Mouse (Mus musculus) MEL (cell line): ENCODE data around the gene Cacna1c. TPM values are rescaled to one million over a fixed set of nuclear protein-coding genes. Genes with fewer than 3 reads are reported as not detected.

Experiments
- DNase-seq: peaks from one replicate; pipeline ENCODE4 v3.0.0; 2011; ENCODE audit warnings: low read depth, low spot score
- H3K27ac ChIP-seq: 2 replicates; pipeline ENCODE4 v1.5.1; 2012; ENCODE audit warnings: low read depth, mild to moderate bottlenecking, control low read depth, low read length, moderate library complexity; ENCODE audit not compliant: control insufficient read depth
- H3K27me3 ChIP-seq, 2 experiments: fragments of 150-350 bp in 1 of 2; sonication (generic) in 1 of 2; 2 replicates each; pipeline ENCODE4 v1.6.1; 2012; ENCODE audit warnings: low read length in 2 of 2, mild to moderate bottlenecking in 2 of 2, improper control_type of control experiment in 1 of 2, moderate library complexity in 1 of 2; ENCODE audit not compliant: insufficient read depth in 2 of 2, control insufficient read depth in 1 of 2
- H3K36me3 ChIP-seq, 2 experiments: 2 replicates each; pipeline ENCODE4 v1.6.1; 2012 to 2014; ENCODE audit warnings: low read length in 2 of 2, improper control_type of control experiment in 1 of 2, inconsistent platforms in 1 of 2, mild to moderate bottlenecking in 1 of 2; ENCODE audit not compliant: insufficient read depth in 2 of 2, control insufficient read depth in 1 of 2
- H3K4me1 ChIP-seq, 2 experiments: fragments of 150-350 bp in 1 of 2; sonication (generic) in 1 of 2; 2 replicates each; pipeline ENCODE4 v1.6.1; 2012; ENCODE audit warnings: low read length in 2 of 2, improper control_type of control experiment in 1 of 2, mild to moderate bottlenecking in 1 of 2; ENCODE audit not compliant: insufficient read depth in 2 of 2, control insufficient read depth in 1 of 2
- H3K4me3 ChIP-seq, 2 experiments: fragments of 150-350 bp in 1 of 2; sonication (generic) in 1 of 2; 2 replicates each; pipeline ENCODE4 v1.5.1; 2012; ENCODE audit warnings: low read depth in 2 of 2, low read length in 2 of 2, mild to moderate bottlenecking in 2 of 2, moderate library complexity in 2 of 2, control low read depth in 1 of 2, improper control_type of control experiment in 1 of 2; ENCODE audit not compliant: control insufficient read depth in 1 of 2, insufficient read depth in 1 of 2
- H3K79me2 ChIP-seq: 2 replicates; pipeline ENCODE4 v1.6.1; 2012; ENCODE audit warnings: mild to moderate bottlenecking, low read length, moderate library complexity; ENCODE audit not compliant: control insufficient read depth, poor library complexity, insufficient read depth
- H3K9ac ChIP-seq: 2 replicates; pipeline ENCODE4 v1.6.1; 2012; ENCODE audit warnings: low read depth, mild to moderate bottlenecking, control low read depth, low read length, moderate library complexity; ENCODE audit not compliant: control insufficient read depth, poor library complexity, severe bottlenecking
- H3K9me3 ChIP-seq: fragments of 150-350 bp; sonication (generic); replicated peaks from 2 replicates; pipeline ENCODE4 v1.6.1; 2012; ENCODE audit warnings: mild to moderate bottlenecking, low read length, improper control_type of control experiment, moderate library complexity; ENCODE audit not compliant: insufficient read depth
- BHLHE40 ChIP-seq: IDR thresholded peaks from 2 replicates; pipeline ENCODE4 v1.6.1; 2012; ENCODE audit warnings: low read depth, mild to moderate bottlenecking, inconsistent platforms, low read length, improper control_type of control experiment, borderline replicate concordance
- CHD1 ChIP-seq: IDR thresholded peaks from 2 replicates; pipeline ENCODE4 v1.6.1; 2012; ENCODE audit warnings: low read depth, mild to moderate bottlenecking, inconsistent platforms, low read length, improper control_type of control experiment
- CHD2 ChIP-seq: IDR thresholded peaks from 2 replicates; pipeline ENCODE4 v1.6.1; 2011; ENCODE audit warnings: low read length, improper control_type of control experiment
- CTCF ChIP-seq, 3 experiments: IDR thresholded peaks in 2 of 3; conservative IDR thresholded peaks in 1 of 3; 2 replicates each; pipeline ENCODE4 v1.5.1; 2011 to 2012; ENCODE audit warnings: low read length in 3 of 3, low read depth in 2 of 3, mild to moderate bottlenecking in 2 of 3, improper control_type of control experiment in 1 of 3, inconsistent platforms in 1 of 3, mixed read lengths in 1 of 3, moderate library complexity in 1 of 3; ENCODE audit not compliant: control insufficient read depth in 1 of 3, insufficient read depth in 1 of 3, poor library complexity in 1 of 3, severe bottlenecking in 1 of 3
- ELF1 ChIP-seq: IDR thresholded peaks from 2 replicates; pipeline ENCODE4 v1.6.1; 2014; ENCODE audit warnings: low read depth, mild to moderate bottlenecking, inconsistent platforms, low read length, improper control_type of control experiment, moderate library complexity
- GATA1 ChIP-seq: IDR thresholded peaks from 2 replicates; pipeline ENCODE4 v1.6.1; 2011; ENCODE audit warnings: low read depth, low read length, improper control_type of control experiment
- MAFK ChIP-seq: IDR thresholded peaks from 2 replicates; pipeline ENCODE4 v1.6.1; 2011; ENCODE audit warnings: low read depth, mild to moderate bottlenecking, low read length, improper control_type of control experiment, borderline replicate concordance
- MAZ ChIP-seq: IDR thresholded peaks from 2 replicates; pipeline ENCODE4 v1.6.1; 2012; ENCODE audit warnings: low read depth, mild to moderate bottlenecking, inconsistent platforms, low read length, improper control_type of control experiment
- MEF2A ChIP-seq: IDR thresholded peaks from 2 replicates; pipeline ENCODE4 v1.6.1; 2014; ENCODE audit warnings: low read depth, mild to moderate bottlenecking, inconsistent platforms, low read length, improper control_type of control experiment; ENCODE audit not compliant: poor library complexity, insufficient replicate concordance, severe bottlenecking; ENCODE audit errors: extremely low read depth
- MYB ChIP-seq: IDR thresholded peaks from 2 replicates; pipeline ENCODE4 v1.6.1; 2011; ENCODE audit warnings: mild to moderate bottlenecking, low read depth, low read length, improper control_type of control experiment
- NELFE ChIP-seq: IDR thresholded peaks from 2 replicates; pipeline ENCODE4 v1.6.1; 2011; ENCODE audit warnings: low read depth, low read length, improper control_type of control experiment
- NRF1 ChIP-seq: IDR thresholded peaks from 2 replicates; pipeline ENCODE4 v1.6.1; 2014; ENCODE audit warnings: low read depth, mild to moderate bottlenecking, inconsistent platforms, low read length, improper control_type of control experiment, moderate library complexity; ENCODE audit not compliant: poor library complexity, insufficient read depth, severe bottlenecking
- POLR2AphosphoS2 ChIP-seq: IDR thresholded peaks from 2 replicates; pipeline ENCODE4 v1.6.1; 2011; ENCODE audit warnings: low read length, improper control_type of control experiment
- SIN3A ChIP-seq: IDR thresholded peaks from 2 replicates; pipeline ENCODE4 v1.6.1; 2012; ENCODE audit warnings: low read length, improper control_type of control experiment, inconsistent platforms
- SMC3 ChIP-seq: IDR thresholded peaks from 2 replicates; pipeline ENCODE4 v1.6.1; 2011; ENCODE audit warnings: low read depth, low read length, improper control_type of control experiment
- TCF12 ChIP-seq: IDR thresholded peaks from 2 replicates; pipeline ENCODE4 v1.6.1; 2014; ENCODE audit warnings: low read depth, mild to moderate bottlenecking, inconsistent platforms, low read length, improper control_type of control experiment, moderate library complexity
- UBTF ChIP-seq: IDR thresholded peaks from 2 replicates; pipeline ENCODE4 v1.6.1; 2012; ENCODE audit warnings: low read depth, mild to moderate bottlenecking, inconsistent platforms, low read length, improper control_type of control experiment, moderate library complexity, borderline replicate concordance; ENCODE audit not compliant: insufficient read depth
- USF2 ChIP-seq, 2 experiments: IDR thresholded peaks; 2 replicates each; pipeline ENCODE4 v1.6.1; 2011 to 2012; ENCODE audit warnings: improper control_type of control experiment in 2 of 2, low read length in 2 of 2, borderline replicate concordance in 1 of 2, inconsistent platforms in 1 of 2, low read depth in 1 of 2, mild to moderate bottlenecking in 1 of 2; ENCODE audit not compliant: insufficient read depth in 1 of 2
- ZKSCAN1 ChIP-seq: IDR thresholded peaks from 2 replicates; pipeline ENCODE4 v1.6.1; 2012; ENCODE audit warnings: low read depth, mild to moderate bottlenecking, inconsistent platforms, low read length, improper control_type of control experiment, moderate library complexity
- ZMIZ1 ChIP-seq: IDR thresholded peaks from 2 replicates; pipeline ENCODE4 v1.6.1; 2012; ENCODE audit warnings: low read depth, mild to moderate bottlenecking, inconsistent platforms, low read length, improper control_type of control experiment, moderate library complexity
- ZNF384 ChIP-seq: IDR thresholded peaks from 2 replicates; pipeline ENCODE4 v1.6.1; 2012; ENCODE audit warnings: low read depth, mild to moderate bottlenecking, inconsistent platforms, low read length, improper control_type of control experiment
- polyA plus RNA-seq, 2 experiments: library from polyadenylated mRNA; stranded (reverse) in 1 of 2; unstranded in 1 of 2; fragments of >175 nt in 1 of 2; fragments of >200 nt in 1 of 2; gene quantifications; 2 replicates each; pipeline versions ENCODE4 v1.2.1 to v1.2.4; 2012; ENCODE audit warnings: low replicate concordance in 2 of 2, low read depth in 1 of 2; ENCODE audit not compliant: insufficient read length in 2 of 2, insufficient read depth in 1 of 2, missing spikeins in 1 of 2
- total RNA-seq: library from RNA; depleted of rRNA; stranded (reverse); fragments of 300-350 nt; gene quantifications from 2 replicates; pipeline ENCODE4 v1.2.3, GENCODE M21; 2012

The Cacna1c gene
- total and polyA plus RNA-seq, 3 experiments = 3.4 to 4.4 TPM; not detected in 1

DNA sequence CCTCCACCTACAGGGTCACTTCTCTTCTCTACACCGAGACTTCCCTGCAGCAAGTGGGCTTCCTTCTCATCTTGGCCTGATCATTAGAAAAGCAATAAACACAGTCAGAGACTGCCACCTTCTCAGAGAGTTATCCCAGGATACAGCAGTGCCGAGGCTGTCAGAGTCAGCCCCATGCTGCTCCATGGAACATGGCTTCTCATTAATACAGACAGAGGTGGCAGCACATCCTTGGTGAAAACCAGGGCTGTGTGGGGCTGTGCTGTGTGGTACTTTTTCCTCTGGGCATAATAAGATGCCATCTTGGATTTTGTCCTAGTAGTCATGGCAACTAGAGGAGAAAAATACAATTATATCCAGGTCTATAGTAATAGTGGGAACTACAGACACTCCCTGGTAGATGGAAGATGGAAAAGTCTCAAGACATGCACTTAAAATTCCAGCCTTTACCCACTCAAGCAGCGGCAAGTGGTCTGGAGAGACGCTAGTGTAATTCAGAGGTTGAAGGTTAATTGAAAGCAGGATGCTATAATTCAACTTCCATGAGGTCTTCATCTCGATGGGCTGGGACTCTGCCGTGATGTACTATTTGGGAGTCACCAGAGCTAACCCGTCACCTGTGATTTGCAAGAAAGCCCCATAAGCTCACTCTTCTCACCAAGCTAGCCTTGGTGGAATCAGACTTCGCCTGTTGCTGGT lies 264.1 kb downstream of the Cacna1c start:
- Histone ChIP-seq H3K9ac (no peak overlapping the region), H3K36me3 (no peaks in the 10 kb centered on the region), H3K9me3 (no peaks in the 10 kb centered on the region), H3K27ac (no peak overlapping the region), H3K27me3 (peaks cover 1 to 2% of the 10 kb centered on the region in 2 experiments; a peak in 2 of 4 replicates), H3K4me1 (no peaks in the 10 kb centered on the region), H3K79me2 (no peaks in the 10 kb centered on the region), H3K4me3 (no peak overlapping the region)
- DNase-seq = no peak
- TF ChIP-seq UBTF (no peak), CHD2 (no peak), CHD1 (no peak), BHLHE40 (no peak), TCF12 (no peak), ZKSCAN1 (no peak), NELFE (no peak), ZMIZ1 (no peak), MYB (no peak), POLR2AphosphoS2 (no peak), GATA1 (no peak), MAFK (no peak), CTCF (IDR thresholded peaks at IDR 0.05 in 2 of 3, conservative IDR thresholded peaks at IDR 0.05 in 1 of 3; ENCODE audit: control insufficient read depth in 1 of 3, insufficient read depth in 1 of 3, low read depth in 2 of 3, low read length in 3 of 3, poor library complexity in 1 of 3, severe bottlenecking in 1 of 3) (no peak), NRF1 (no peak), ZNF384 (no peak)

GRCm38 (mm10) chr6:118926669-118927068 lies 269.5 kb downstream of the Cacna1c start:
- no peak overlapping the region for H3K9ac ChIP-seq
- no peaks in the 10 kb centered on the region for H3K36me3 ChIP-seq
- H3K27me3 ChIP-seq = peaks cover 2 to 3% of the 10 kb centered on the region in 2 experiments; a peak in 2 of 4 replicates
- H3K27ac ChIP-seq = no peak overlapping the region
- TF ChIP-seq MAZ = no peak
- no peak for TF ChIP-seq USF2 (IDR thresholded peaks at IDR 0.05; ENCODE audit: borderline replicate concordance in 1 of 2, insufficient read depth in 1 of 2, low read depth in 1 of 2, low read length in 2 of 2)
- TF ChIP-seq SMC3 = no peak
- TF ChIP-seq ELF1 = no peak
- TF ChIP-seq SIN3A = no peak
- TF ChIP-seq MEF2A = no peak
- H3K4me1 ChIP-seq = no peaks in the 10 kb centered on the region
- H3K79me2 ChIP-seq = no peaks in the 10 kb centered on the region
- no peaks in the 10 kb centered on the region for H3K9me3 ChIP-seq
- no peak overlapping the region for H3K4me3 ChIP-seq
- no peak for DNase-seq
